Mouse (Mus musculus): ENCODE data around the gene Ptgis. TPM values are rescaled to one million over a fixed set of nuclear protein-coding genes. Genes with fewer than 3 reads are reported as not detected.

Ptgis gene
- polyA plus RNA-seq (2012; rRNA removed) = 3.5 and 4.7 TPM in 2 replicates

GRCm38 (mm10) chr2:167240008-167240964 is at the start of gene Ptgis:
TSS of gene Ptgis (minus strand) at chr2:167240604.

GRCm38 (mm10) chr2:167190076-167190399 is 50.4 kb downstream of the Ptgis start, which contains the start of gene Kcnb1:
TSS of gene Kcnb1 (minus strand) at chr2:167190155.

Other genes starting within 250 kb of the Ptgis start
- gene Stau1, start 244.3 kb downstream of the Ptgis start, polyA plus RNA-seq (2012; rRNA removed) = 63.2 and 70.0 TPM in 2 replicates
- 37.6 and 37.8 TPM in 2 replicates for gene Ddx27, start 225.4 kb downstream of the Ptgis start, polyA plus RNA-seq (2012; rRNA removed)
- gene Znfx1, start 177.6 kb downstream of the Ptgis start, polyA plus RNA-seq (2012; rRNA removed) = 11.9 and 12.9 TPM in 2 replicates
- 8.2 and 9.4 TPM in 2 replicates for gene Kcnb1, start 50.4 kb downstream of the Ptgis start, polyA plus RNA-seq (2012; rRNA removed)
- 29.9 and 37.3 TPM in 2 replicates for gene B4galt5, start 108.6 kb upstream of the Ptgis start, polyA plus RNA-seq (2012; rRNA removed)
- gene Slc9a8, start 181.1 kb upstream of the Ptgis start, polyA plus RNA-seq (2012; rRNA removed) = 36.3 and 36.4 TPM in 2 replicates

Data from central nervous system, embryonic 18 days (tissue).